Mouse (Mus musculus) layer of hippocampus, postnatal 14 days (tissue): ENCODE measurements around the gene Cks2. TPM values are rescaled to one million over a fixed set of nuclear protein-coding genes. Genes with fewer than 3 reads are reported as not detected.

Source experiments
- DNase-seq, 2 experiments: peaks; one replicate each; pipeline ENCODE4 v3.0.0; 2021 to 2022; ENCODE audit warnings: low spot score in 2 of 2, mixed read lengths in 1 of 2
- long read RNA-seq, 2 experiments: library from polyadenylated mRNA; stranded (forward); transcript quantifications; one replicate each; pipeline ENCODE4 v2.0.0; 2021
- total RNA-seq, 2 experiments: library from RNA; stranded (reverse); gene quantifications; 2 replicates each; pipeline ENCODE4 v1.2.3; 2021

The Cks2 gene
- total RNA-seq = 1 to 10 TPM; 4.3 to 4.7 TPM
- long read RNA-seq, experiment 1 = 0 reads
- long read RNA-seq, experiment 2, partial matches to known transcripts = 0 of 4 reads
- long read RNA-seq, experiment 2, other reads (novel, unspliced or antisense) = 0 of 4 reads

- peak; percentile 93 to 99 for DNase-seq
These were observed at the start of gene Cks2 for GRCm38 (mm10) chr13:51644829-51645789. TSS of gene Cks2 (plus strand) at chr13:51645232.

DNA sequence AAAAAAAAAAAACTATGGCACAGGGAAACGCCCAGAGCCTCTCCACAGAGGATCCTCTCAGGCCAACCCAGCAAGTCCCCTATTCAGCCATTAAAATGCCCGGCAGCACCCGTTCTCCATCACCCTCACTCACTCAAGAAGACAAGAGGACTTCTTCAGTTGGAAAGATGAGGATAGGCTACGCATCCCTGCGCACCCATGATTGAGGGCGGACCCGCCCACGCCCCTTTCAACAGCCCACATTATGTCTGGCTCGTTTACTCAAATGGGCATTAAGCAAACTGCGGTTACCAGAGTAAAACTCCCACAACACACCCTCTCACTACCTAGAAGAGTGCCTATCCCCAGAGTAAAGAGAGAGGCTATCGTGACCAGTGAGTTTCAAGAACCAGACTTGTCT, 49.6 kb upstream of the Cks2 start:
- no peak for DNase-seq

DNA sequence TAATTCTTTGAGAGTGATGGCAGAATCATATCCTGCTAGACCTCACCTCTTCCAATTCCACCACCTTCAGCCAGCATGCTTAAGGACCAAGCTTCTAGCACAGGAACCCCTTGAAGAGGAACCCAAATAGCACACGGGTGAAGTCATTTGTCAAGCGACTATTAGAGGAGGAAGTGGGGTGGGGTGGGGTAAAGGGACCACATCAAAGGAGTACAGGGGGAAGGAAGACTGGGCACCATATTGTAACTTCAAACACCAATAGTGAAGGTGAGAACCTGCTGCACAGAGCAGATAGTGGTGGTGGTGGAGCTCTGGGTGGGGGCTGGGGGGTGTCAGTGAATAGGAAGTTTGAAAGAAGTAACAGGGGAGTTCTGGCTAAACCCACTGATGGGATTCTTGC, 47.0 kb upstream of the Cks2 start:
- DNase-seq = no peak

GRCm38 (mm10) chr13:51600169-51600568, 44.9 kb upstream of the Cks2 start:
- DNase-seq = no peak

DNA sequence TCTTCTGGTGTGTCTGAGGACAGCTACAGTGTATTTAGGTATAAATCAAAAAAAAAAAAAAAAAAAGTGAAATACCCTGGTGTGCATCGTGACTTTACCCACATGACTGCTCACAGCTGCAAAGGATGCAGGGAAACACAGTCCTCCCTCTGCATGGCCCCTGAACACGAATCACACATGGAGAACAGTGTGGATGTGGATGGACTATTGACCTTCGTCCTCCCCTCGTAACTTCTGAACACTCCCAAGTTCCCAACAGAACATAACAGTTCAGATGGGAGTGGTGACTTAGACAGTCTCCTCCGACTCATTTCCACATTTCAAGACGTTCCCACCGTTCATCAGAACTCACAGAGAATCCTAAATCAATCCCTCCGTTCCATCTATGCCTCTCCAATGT, 42.3 kb upstream of the Cks2 start:
- DNase-seq = no peak

GRCm38 (mm10) chr13:51603221-51603893, 41.7 kb upstream of the Cks2 start:
- peak; percentile 56 to 84 for DNase-seq

DNA sequence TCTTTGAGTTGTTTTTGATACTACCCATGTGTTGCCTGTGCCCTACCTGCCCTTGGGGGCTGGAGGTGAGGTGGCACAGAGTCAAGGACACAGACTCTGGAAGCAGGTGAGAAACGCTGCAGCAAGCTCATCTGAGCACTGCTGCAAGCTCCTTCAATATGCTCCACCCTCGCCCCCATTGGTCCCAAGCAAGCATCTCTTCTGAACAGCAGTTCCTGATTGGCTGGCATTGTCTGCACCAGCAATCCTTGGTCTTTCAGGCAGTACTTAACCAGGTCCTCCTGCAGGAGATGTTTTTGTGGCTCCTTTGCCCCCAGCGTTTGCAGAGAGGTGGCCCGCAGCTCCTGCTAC, 41.2 kb upstream of the Cks2 start:
- DNase-seq = peak; percentile 37 to 52

DNA sequence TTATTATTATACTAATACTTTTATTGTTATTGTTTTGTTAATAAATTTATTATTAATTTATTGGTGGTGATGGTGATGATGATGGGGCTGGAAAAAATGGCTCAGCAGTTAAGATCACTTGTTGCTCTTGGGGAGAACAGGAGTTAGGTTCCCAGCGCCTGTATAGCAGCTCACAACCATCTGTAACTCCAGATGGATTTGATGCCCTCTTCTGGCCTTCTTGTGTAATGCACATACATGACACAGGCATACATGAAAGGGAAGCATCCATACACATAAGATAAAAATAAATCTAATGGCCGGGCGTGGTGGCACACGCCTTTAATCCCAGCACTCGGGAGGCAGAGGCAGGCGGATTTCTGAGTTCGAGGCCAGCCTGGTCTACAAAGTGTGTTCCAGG, 35.8 kb upstream of the Cks2 start:
- no peak for DNase-seq

DNA sequence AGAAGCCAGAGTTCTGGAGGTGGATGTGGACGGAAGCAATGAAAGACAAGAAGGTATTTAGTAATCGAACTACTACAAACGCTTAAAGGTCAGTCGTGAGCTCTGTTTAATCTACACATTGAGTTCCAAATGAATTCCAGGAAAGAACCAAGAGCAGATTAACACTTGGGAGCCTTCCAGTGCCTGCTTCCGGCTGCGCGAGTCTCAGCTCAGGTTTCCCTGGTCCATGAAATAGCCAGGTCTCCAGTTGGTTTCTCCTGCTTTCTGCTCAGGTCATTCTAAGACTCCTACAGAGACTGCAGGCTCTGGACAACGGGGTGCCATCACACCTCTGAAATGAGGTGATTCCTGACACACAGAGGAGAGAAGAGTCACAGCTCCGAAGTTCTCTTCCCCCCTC, 34.0 kb upstream of the Cks2 start:
- DNase-seq = no peak

DNA sequence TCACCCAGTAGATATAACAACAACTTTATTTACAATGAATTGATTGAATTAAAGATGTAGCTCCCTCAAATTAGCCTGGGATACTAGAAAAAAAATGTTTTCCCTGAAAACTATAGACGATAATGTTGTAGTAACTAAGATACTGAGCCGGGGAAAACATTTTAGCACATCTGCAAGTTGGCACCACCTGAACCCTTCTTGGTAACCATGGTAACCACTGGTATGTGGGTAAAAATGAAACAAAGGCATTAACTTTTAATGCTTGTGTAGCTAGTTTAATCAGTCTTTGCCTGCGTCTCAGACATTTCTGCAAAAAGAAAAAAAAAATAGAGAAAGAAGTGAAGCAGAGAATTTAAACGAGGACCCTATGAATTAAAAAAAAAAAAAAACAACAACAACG, 33.5 kb upstream of the Cks2 start:
- no peak for DNase-seq

- DNase-seq = no peak
These were observed 29.2 kb upstream of the Cks2 start for GRCm38 (mm10) chr13:51615815-51616214.

GRCm38 (mm10) chr13:51616417-51617044, 28.5 kb upstream of the Cks2 start:
- peak; percentile 61 to 77 for DNase-seq

DNA sequence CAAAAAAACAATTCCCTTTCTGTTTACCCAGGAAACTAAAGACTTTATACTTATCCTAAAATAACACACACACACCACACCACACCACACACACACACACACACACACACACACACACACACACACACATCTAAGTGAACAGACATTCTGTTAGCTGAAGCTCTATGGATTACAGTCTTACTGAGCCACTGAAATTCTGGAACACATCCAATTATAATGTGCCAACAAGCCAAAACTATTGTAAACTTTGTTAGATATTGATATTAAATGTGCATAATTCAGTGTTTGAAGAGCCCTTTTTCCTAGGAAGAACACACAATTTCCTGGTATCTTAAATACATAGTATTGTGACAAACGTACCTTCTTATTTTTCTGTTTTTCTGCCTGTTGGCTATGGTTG, 27.7 kb upstream of the Cks2 start:
- DNase-seq = no peak

DNA sequence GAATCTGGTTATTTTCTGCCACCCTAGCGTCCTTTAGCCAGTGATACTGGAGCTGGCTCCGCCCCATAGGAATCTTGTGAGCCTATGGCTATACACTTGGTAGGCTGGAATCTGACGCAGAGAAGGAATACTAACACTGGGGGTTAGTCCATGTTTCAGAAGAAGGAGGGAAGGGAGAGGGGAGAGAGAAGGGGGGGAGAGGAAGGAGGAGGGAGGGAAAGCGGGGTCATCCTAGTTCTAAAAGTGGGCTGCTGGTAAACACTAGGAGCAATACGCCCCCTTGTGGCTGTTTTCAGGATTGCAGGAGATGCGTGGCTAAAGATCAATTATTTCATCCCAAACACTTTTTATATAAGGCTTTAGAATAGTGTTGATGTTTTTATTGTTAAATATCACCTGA, 27.2 kb upstream of the Cks2 start:
- peak; percentile 64 to 78 for DNase-seq

GRCm38 (mm10) chr13:51618602-51619001, 26.4 kb upstream of the Cks2 start:
- DNase-seq = no peak

GRCm38 (mm10) chr13:51622626-51623025, 22.4 kb upstream of the Cks2 start:
- DNase-seq = no peak

DNA sequence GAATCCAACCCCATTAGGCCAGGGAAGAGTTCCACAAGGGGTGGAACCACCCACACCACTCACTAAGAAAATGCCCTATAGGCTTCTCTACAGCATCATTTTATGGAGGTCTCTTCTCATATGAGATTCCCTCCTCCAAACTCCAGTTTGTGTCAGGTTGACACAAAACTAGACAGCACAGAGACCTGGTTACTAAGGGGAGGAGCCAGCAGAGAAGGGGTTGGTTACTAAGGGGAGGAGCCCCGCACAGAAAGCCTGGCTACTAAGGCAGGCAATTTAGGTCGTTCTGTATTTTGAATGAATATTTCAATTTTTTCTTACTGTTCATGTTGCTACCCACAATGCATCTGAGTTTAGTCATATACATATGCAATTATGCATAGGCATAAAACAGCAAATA, 21.4 kb upstream of the Cks2 start:
- no peak for DNase-seq

DNA sequence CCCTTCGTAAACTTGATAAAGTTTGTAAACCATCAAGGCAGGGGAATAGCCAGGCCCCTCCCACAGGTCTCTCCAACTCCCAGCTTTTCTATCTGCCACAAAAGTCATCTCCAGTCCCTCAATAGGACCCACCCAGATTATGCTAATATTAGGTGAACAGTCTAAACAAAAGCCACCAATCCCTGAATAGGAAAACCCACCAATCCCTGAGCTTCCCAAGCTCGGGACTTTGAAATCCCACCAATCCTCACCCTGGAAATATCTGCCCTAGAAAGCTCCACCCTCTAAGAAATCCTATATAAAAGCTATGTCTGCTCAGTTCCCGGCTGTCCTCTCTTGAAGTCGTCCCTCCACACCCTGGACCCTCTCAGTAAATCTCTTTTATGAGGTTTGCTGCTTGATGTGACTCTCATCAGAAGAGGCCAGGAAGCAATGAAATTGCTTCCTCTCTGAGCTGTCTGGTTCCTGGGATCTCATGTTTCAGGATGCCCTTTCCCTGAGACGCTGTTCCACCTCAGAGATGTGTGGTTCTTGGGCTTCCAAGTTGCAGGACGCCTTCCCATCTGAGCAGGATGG, 16.7 kb upstream of the Cks2 start:
- no peak for DNase-seq

GRCm38 (mm10) chr13:51631354-51631992, 13.6 kb upstream of the Cks2 start:
- no peak for DNase-seq

GRCm38 (mm10) chr13:51632560-51633218, 12.3 kb upstream of the Cks2 start:
- DNase-seq = no peak
